Mouse (Mus musculus) hindbrain, embryonic 10.5 days (tissue): ENCODE measurements at regions not wholly inside any gene's neighbourhood (a gene's known extent, or its start where the extent isn't known, plus 50 kb on each side); places are given as distances from the start of the nearest gene placed in this dataset.

ENCODE experiments used
- DNase-seq: peaks from one replicate; pipeline ENCODE4 v3.0.0-alpha.2; 2017; ENCODE audit warnings: low spot score
- H3K27ac ChIP-seq: fragments of 300-500 bp; sonication (generic); 2 replicates; pipeline ENCODE4 v1.5.1; 2016; ENCODE audit warnings: mild to moderate bottlenecking, moderate library complexity
- H3K27me3 ChIP-seq: fragments of 300-500 bp; sonication (generic); 2 replicates; pipeline ENCODE4 v1.6.1; 2016; ENCODE audit warnings: mild to moderate bottlenecking; ENCODE audit not compliant: poor library complexity, insufficient read depth, severe bottlenecking
- H3K36me3 ChIP-seq: fragments of 300-500 bp; sonication (generic); 2 replicates; pipeline ENCODE4 v1.6.1; 2016; ENCODE audit warnings: mild to moderate bottlenecking, moderate library complexity
- H3K4me1 ChIP-seq: fragments of 300-500 bp; sonication (generic); replicated peaks from 2 replicates; pipeline ENCODE4 v1.6.1; 2016; ENCODE audit warnings: mild to moderate bottlenecking
- H3K4me3 ChIP-seq: fragments of 300-500 bp; sonication (generic); 2 replicates; pipeline ENCODE4 v1.5.1; 2016; ENCODE audit warnings: mild to moderate bottlenecking, moderate library complexity
- H3K9me3 ChIP-seq: fragments of 300-500 bp; sonication (generic); 2 replicates; pipeline ENCODE4 v1.6.1; 2016; ENCODE audit warnings: mild to moderate bottlenecking, moderate library complexity
- WGBS: fragments of 180-500 bp; shearing (Covaris S2); methylation state at CpG from one replicate; pipeline ENCODE4 v1.1.7; 2016; 5-methylcytosine and 5-hydroxymethylcytosine counted together

GRCm38 (mm10) chr1:186456131-186456530, 249.7 kb downstream of the Tgfb2 start:
- no peaks in the 10 kb centered on the region for H3K27me3 ChIP-seq
- DNase-seq, result no peak
- WGBS, result 91% methylated on average over 3 of the region's 3 CpGs
- no peak overlapping the region for H3K27ac ChIP-seq
- H3K36me3 ChIP-seq, result no peaks in the 10 kb centered on the region
- H3K4me1 ChIP-seq, result no peaks in the 10 kb centered on the region
- no peak overlapping the region for H3K4me3 ChIP-seq
- H3K9me3 ChIP-seq, result no peaks in the 10 kb centered on the region

- H3K27ac ChIP-seq, result no peak overlapping the region
Measured at GRCm38 (mm10) chr1:186455177-186455660, 250.6 kb downstream of the Tgfb2 start.

GRCm38 (mm10) chr1:186454393-186455085, 251.2 kb downstream of the Tgfb2 start:
- Histone ChIP-seq H3K4me1 (no peaks in the 10 kb centered on the region), H3K9me3 (no peaks in the 10 kb centered on the region), H3K4me3 (no peak overlapping the region), H3K36me3 (no peaks in the 10 kb centered on the region), H3K27me3 (no peaks in the 10 kb centered on the region), H3K27ac (no peak overlapping the region)
- no peak for DNase-seq
- 75% methylated on average over 4 of the region's 4 CpGs for WGBS

More at GRCm38 (mm10) chr1:186455177-186455660, 250.6 kb downstream of the Tgfb2 start:
- no peaks in the 10 kb centered on the region for H3K9me3 ChIP-seq
- no peaks in the 10 kb centered on the region for H3K36me3 ChIP-seq
- no peaks in the 10 kb centered on the region for H3K4me1 ChIP-seq
- H3K27me3 ChIP-seq, result no peaks in the 10 kb centered on the region
- no peak for DNase-seq
- H3K4me3 ChIP-seq, result no peak overlapping the region
- WGBS, result 82% methylated on average over 7 of the region's 7 CpGs

- Histone ChIP-seq H3K27me3 (no peaks in the 10 kb centered on the region), H3K4me1 (peaks cover 9% of the 10 kb centered on the region), H3K36me3 (no peaks in the 10 kb centered on the region), H3K27ac (peak overlapping the region; percentile 74), H3K4me3 (no peak overlapping the region), H3K9me3 (no peaks in the 10 kb centered on the region)
- 46% methylated on average over 16 of the region's 16 CpGs for WGBS
- peak; percentile 36 for DNase-seq
Measured at GRCm38 (mm10) chr1:186448841-186449650, 256.7 kb downstream of the Tgfb2 start.

GRCm38 (mm10) chr1:186447521-186447920, 258.3 kb downstream of the Tgfb2 start:
- Histone ChIP-seq H3K27ac (no peak overlapping the region), H3K9me3 (no peaks in the 10 kb centered on the region), H3K36me3 (no peaks in the 10 kb centered on the region), H3K4me3 (no peak overlapping the region), H3K27me3 (no peaks in the 10 kb centered on the region), H3K4me1 (peaks cover 9% of the 10 kb centered on the region)
- WGBS, result 77% methylated on average over 1 of the region's 1 CpGs
- no peak for DNase-seq

GRCm38 (mm10) chr1:186444701-186445131, 261.1 kb downstream of the Tgfb2 start:
- H3K4me1 ChIP-seq, result peaks cover 10% of the 10 kb centered on the region
- H3K9me3 ChIP-seq, result no peaks in the 10 kb centered on the region
- no peak overlapping the region for H3K4me3 ChIP-seq
- no peaks in the 10 kb centered on the region for H3K27me3 ChIP-seq
- DNase-seq, result no peak
- no peaks in the 10 kb centered on the region for H3K36me3 ChIP-seq
- 89% methylated on average over 5 of the region's 5 CpGs for WGBS
- no peak overlapping the region for H3K27ac ChIP-seq

GRCm38 (mm10) chr1:186442160-186442559, 263.6 kb downstream of the Tgfb2 start:
- no peak for DNase-seq
- Histone ChIP-seq H3K27ac (no peak overlapping the region), H3K36me3 (no peaks in the 10 kb centered on the region), H3K4me3 (no peak overlapping the region), H3K4me1 (0 out of 2 replicates have a peak, but pooled peaks cover 3% of the 10 kb centered on the region), H3K9me3 (no peaks in the 10 kb centered on the region), H3K27me3 (no peaks in the 10 kb centered on the region)
- 75% methylated on average over 1 of the region's 1 CpGs for WGBS

GRCm38 (mm10) chr1:186435336-186435972, 270.3 kb downstream of the Tgfb2 start:
- H3K4me3 ChIP-seq, result no peak overlapping the region
- no peak overlapping the region for H3K27ac ChIP-seq
- no peaks in the 10 kb centered on the region for H3K27me3 ChIP-seq
- H3K9me3 ChIP-seq, result no peaks in the 10 kb centered on the region
- no peaks in the 10 kb centered on the region for H3K36me3 ChIP-seq
- DNase-seq, result no peak
- peaks cover 26% of the 10 kb centered on the region for H3K4me1 ChIP-seq
- 70% methylated on average over 12 of the region's 12 CpGs for WGBS

- Histone ChIP-seq H3K36me3 (no peaks in the 10 kb centered on the region), H3K4me1 (peaks cover 26% of the 10 kb centered on the region), H3K27ac (0 out of 2 replicates have a peak overlapping the region, but pooled peaks have one; percentile 50), H3K4me3 (no peak overlapping the region), H3K27me3 (no peaks in the 10 kb centered on the region), H3K9me3 (no peaks in the 10 kb centered on the region)
- WGBS, result 80% methylated on average over 9 of the region's 9 CpGs
- no peak for DNase-seq
Measured at GRCm38 (mm10) chr1:186434782-186435181, 271.0 kb downstream of the Tgfb2 start.

- 0 out of 2 replicates have a peak overlapping the region, but pooled peaks have one; percentile 50 for H3K27ac ChIP-seq
- H3K9me3 ChIP-seq, result no peaks in the 10 kb centered on the region
- H3K4me3 ChIP-seq, result no peak overlapping the region
- WGBS, result 65% methylated on average over 2 of the region's 2 CpGs
- H3K27me3 ChIP-seq, result no peaks in the 10 kb centered on the region
- DNase-seq, result no peak
- peaks cover 23% of the 10 kb centered on the region for H3K4me1 ChIP-seq
- no peaks in the 10 kb centered on the region for H3K36me3 ChIP-seq
Measured at GRCm38 (mm10) chr1:186434007-186434406, 271.8 kb downstream of the Tgfb2 start.

- Histone ChIP-seq H3K36me3 (no peaks in the 10 kb centered on the region), H3K27ac (no peak overlapping the region), H3K9me3 (no peaks in the 10 kb centered on the region), H3K4me1 (peaks cover 23% of the 10 kb centered on the region), H3K4me3 (no peak overlapping the region), H3K27me3 (no peaks in the 10 kb centered on the region)
- 85% methylated on average over 7 of the region's 7 CpGs for WGBS
- DNase-seq, result no peak
Measured at GRCm38 (mm10) chr1:186433169-186433665, 272.6 kb downstream of the Tgfb2 start.

- no peaks in the 10 kb centered on the region for H3K36me3 ChIP-seq
- 80% methylated on average over 6 of the region's 6 CpGs for WGBS
- DNase-seq, result no peak
- no peaks in the 10 kb centered on the region for H3K27me3 ChIP-seq
- no peaks in the 10 kb centered on the region for H3K9me3 ChIP-seq
- H3K4me3 ChIP-seq, result no peak overlapping the region
- H3K27ac ChIP-seq, result no peak overlapping the region
- H3K4me1 ChIP-seq, result no peaks in the 10 kb centered on the region
Measured at GRCm38 (mm10) chr1:186425421-186425820, 280.4 kb downstream of the Tgfb2 start.
